Mouse (Mus musculus): ENCODE measurements at regions not wholly inside any gene's neighbourhood (a gene's known extent, or its start where the extent isn't known, plus 50 kb on each side); places are given as distances from the start of the nearest gene placed in this dataset.
"Not testable (repeated sequence)": the region's sequence is repeated elsewhere in the genome, so short reads cannot be mapped to it uniquely, and the experiment has no call there.

DNA sequence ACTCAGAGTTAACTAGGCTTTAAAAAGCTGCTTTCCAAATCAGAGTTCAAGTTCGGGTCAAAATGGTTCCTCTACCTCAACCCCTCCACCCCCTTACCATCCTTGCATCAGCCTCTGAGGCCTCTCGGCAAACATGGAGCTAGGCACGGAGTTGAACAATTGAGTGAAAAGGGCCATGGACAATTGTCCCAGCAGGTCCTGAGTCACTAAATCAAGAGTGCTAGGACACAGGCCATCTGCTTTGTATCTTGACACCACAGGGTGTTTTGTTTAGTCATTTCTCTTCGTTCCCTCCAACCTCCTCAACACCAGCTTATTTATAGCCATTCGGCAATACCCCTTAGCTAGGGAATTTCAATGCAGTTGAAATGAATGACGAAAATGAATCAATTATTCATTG lies 59.5 kb upstream of the Jarid2 start:
- DNase-seq (ENCODE audit: low spot score): no peak

- no peak for DNase-seq (ENCODE audit: low spot score)
Observed at GRCm38 (mm10) chr13:44673337-44673966, 55.8 kb upstream of the Jarid2 start.

DNA sequence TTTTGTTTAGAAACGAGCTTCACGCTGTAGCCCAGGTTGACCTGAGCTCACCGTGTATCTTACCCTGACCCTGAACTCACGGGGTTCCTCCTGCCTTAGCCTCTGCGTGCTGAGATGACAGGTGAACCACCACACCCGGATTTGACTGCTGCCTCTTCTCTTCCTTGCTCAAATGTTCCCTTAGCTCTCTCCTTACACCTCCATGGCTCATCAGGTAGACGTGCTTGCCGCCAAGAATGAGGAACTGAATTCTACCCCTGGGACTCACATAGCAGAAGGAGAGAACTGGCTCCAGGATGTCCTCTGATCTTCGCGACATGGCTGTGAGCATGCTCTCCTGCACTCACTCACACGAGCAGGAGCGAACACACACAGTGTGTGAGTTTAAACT lies 55.3 kb upstream of the Jarid2 start:
- no peak for DNase-seq (ENCODE audit: low spot score)

- no peak for DNase-seq (ENCODE audit: low spot score)
Observed at GRCm38 (mm10) chr13:44674926-44675650, 54.2 kb upstream of the Jarid2 start.

DNA sequence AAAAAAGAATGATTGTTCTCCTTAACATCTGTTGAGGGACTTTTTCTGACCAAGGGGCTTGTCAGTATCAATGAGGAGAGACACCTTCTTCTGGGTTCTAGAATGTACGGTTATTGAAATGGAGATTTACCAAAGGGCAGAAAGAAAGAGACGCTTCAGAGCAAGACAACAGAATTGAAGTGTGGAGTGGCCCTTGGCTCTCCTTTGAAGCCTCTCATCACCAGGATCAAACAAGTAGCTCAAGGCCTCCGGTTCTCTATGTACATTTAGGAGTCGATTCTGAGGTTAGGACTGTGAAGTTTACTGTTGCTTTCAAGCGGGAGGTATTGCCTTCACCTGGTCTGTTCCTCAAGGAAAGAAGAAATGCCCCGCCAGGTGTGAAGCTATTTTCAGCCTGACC lies 53.2 kb upstream of the Jarid2 start:
- DNase-seq (ENCODE audit: low spot score): no peak

DNA sequence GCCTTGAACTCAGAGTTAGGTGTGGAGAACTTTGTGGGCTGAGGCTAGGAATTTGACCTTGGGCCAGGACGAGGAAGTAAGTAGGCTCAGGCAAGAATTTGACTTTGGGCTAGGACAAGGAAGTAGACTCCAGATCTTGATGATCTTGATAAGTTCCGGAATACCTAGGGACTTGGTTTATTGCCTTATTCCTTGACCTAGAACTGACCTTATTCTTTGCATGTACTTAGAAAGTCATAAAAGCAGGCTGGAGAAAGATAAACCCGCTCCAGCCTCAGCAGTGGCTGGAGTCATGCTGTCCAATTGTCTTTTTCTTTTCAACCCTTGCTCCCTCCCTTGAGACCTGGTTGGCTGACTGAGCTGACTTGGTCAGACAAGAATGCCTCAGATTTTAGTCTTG lies 51.2 kb upstream of the Jarid2 start:
- DNase-seq (ENCODE audit: low spot score): no peak

GRCm38 (mm10) chr13:44679457-44679856 lies 49.8 kb upstream of the Jarid2 start:
- DNase-seq (ENCODE audit: low spot score): not testable (repeated sequence)
